In the genomic region with DNA sequence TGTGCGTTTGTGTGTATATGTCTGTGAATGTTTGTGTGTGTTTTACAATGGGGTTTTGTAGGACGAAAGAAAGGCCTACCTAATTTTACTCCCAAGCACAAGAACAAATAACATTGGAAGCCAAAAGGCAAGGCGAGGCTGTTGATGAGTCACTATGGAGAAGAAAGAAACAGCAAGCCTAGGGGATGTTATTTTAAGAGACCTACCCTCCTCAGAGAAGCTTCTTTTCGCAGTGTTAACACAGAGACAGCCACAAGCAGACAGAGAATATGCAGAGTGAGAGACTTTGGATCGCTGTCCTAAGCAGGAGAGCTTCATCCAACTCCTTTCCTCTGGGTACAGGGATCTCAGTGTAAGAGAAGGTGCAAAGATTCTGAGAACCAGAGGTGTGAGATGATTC, we compare ENCODE assay signal across 26 mouse cellular contexts. TPM values are rescaled to one million over a fixed set of nuclear protein-coding genes. Genes with fewer than 3 reads are reported as not detected.
DNase-seq lines count a peak whose midpoint lies in the region.
"Had no signal": no experiment of that assay in that cellular context is flagged by ENCODE, and none has a peak within 500 bp of the region (broad histone marks: within the 10 kb centered on the region; RNA-seq: fewer than 3 reads in every experiment).

No protein-coding gene starts in this region.

- H3K36me3 ChIP-seq in macrophage (ENCODE audit: inconsistent target), result no peaks in the 10 kb centered on the region
- H3K36me3 ChIP-seq: embryonic facial prominence, embryonic 10.5 days; embryonic facial prominence, embryonic 15.5 days; heart, embryonic 13.5 days; hindbrain, embryonic 10.5 days; hindbrain, embryonic 15.5 days; liver, embryonic 12.5 days; midbrain, embryonic 12.5 days; neural tube, embryonic 13.5 days had no signal

- 81% methylated on average over 5 of the region's 5 CpGs for WGBS in macrophage (ENCODE audit: missing documents)

- 0 out of 2 replicates have a peak overlapping the region, but pooled peaks have one; percentile 0 for H3K27ac ChIP-seq in macrophage
- H3K27ac ChIP-seq: embryonic facial prominence, embryonic 10.5 days; embryonic facial prominence, embryonic 15.5 days; heart, embryonic 13.5 days; hindbrain, embryonic 10.5 days; hindbrain, embryonic 15.5 days; liver, embryonic 12.5 days; midbrain, embryonic 12.5 days; neural tube, embryonic 13.5 days had no signal

- intact Hi-C loops in left cerebral cortex, postnatal 36 days (cut with DNase I), result no loop called here
- intact Hi-C loops in left cerebral cortex, postnatal 10 days (cut with DNase I), result loop anchor here (5.0 kb wide), 1 partner anchor 57 kb away; a partner anchor contains a TSS

- no peak overlapping the region for H3K4me3 ChIP-seq in macrophage (ENCODE audit: inconsistent target)
- H3K4me3 ChIP-seq: embryonic facial prominence, embryonic 10.5 days; embryonic facial prominence, embryonic 15.5 days; heart, embryonic 13.5 days; hindbrain, embryonic 10.5 days; hindbrain, embryonic 15.5 days; liver, embryonic 12.5 days; megakaryocyte, embryonic 14.5 days; midbrain, embryonic 12.5 days; neural tube, embryonic 13.5 days had no signal

- no peaks in the 10 kb centered on the region for H3K79me2 ChIP-seq in macrophage (ENCODE audit: inconsistent target)

- peak; percentile 11 to 56 for DNase-seq in frontal cortex, adult 2 months (ENCODE audit: extremely low spot score in 1 of 2, low spot score in 1 of 2)
- no peak for DNase-seq in frontal cortex, postnatal 10 days (ENCODE audit: low spot score in 2 of 2)
- DNase-seq in left cerebral cortex, postnatal 36 days (ENCODE audit: low spot score in 2 of 2), result peak; percentile 5 to 7
- no peak for DNase-seq in left cerebral cortex, postnatal 10 days (ENCODE audit: extremely low spot score in 1 of 2, low spot score in 2 of 2)
- no peak for DNase-seq in adrenal gland, adult 2 months
- DNase-seq: adrenal gland, postnatal 36 days; B cell, adult 2 months; cerebellum, adult 2 months; cerebellum, postnatal 14 days; heart, postnatal 10 days; kidney, adult 11 months; kidney, postnatal 14 days; liver, postnatal 0 days; lung, postnatal 36 days; retina, postnatal 1 day; thymus, postnatal 4 days had no signal

RNA-seq across cellular contexts. Expression of a gene that starts 57.3 kb away (rescaled TPM):
- 39.5 and 41.4 TPM in 2 replicates for polyA plus RNA-seq in frontal cortex, adult 2 months (2012; rRNA removed)
- total RNA-seq in left cerebral cortex, postnatal 36 days (2021), result 10 to 100 TPM; 42.2 to 75.6 TPM
- total RNA-seq in left cerebral cortex, postnatal 10 days (2021), result 100 to 1,000 TPM; 113 to 118 TPM
- 100 to 1,000 TPM in 19 of 26 experiments, 10 to 100 TPM in 7; 59.6 to 327 (median 154) TPM for total RNA-seq in macrophage (2018; cell fraction: chromatin; rRNA removed)
- total RNA-seq in macrophage (2018; cell fraction: cytosol; rRNA removed), result 100 to 1,000 TPM in 1 of 26 experiments, 10 to 100 TPM in 25; 15.9 to 108 (median 42.8) TPM
- total RNA-seq in macrophage (2018; cell fraction: nucleus; rRNA removed), result 100 to 1,000 TPM in 17 of 26 experiments, 10 to 100 TPM in 9; 36.2 to 328 (median 112) TPM
- 21.7 to 39.5 TPM (median 24.2 TPM) in 3 replicates for polyA plus RNA-seq in macrophage (2018)
- total RNA-seq in adrenal gland, adult 2 months (2021), result 10 to 100 TPM; 11.4 to 15.8 TPM
- 9.8 and 12.0 TPM in 2 replicates for polyA plus RNA-seq in adrenal gland, adult 2 months (2012; rRNA removed)

Comparison
In these comparisons a context has a peak if more than half of its experiments do, and no peak if none do; other contexts are left out.
1. DNase-seq: peak in frontal cortex, adult 2 months (2 of 2) and left cerebral cortex, postnatal 36 days (2 of 2); none in frontal cortex, postnatal 10 days (0 of 2), left cerebral cortex, postnatal 10 days (0 of 2) and adrenal gland, adult 2 months (single experiment).